Mouse (Mus musculus): ENCODE data around the gene Hhat.

Gene Hhat

GRCm38 (mm10) chr1:192770495-192771331 lies at the start of gene Hhat:
TSS of gene Hhat (minus strand) at chr1:192771223.
- DNase-seq (ENCODE audit: low spot score): peak; percentile 9

DNA sequence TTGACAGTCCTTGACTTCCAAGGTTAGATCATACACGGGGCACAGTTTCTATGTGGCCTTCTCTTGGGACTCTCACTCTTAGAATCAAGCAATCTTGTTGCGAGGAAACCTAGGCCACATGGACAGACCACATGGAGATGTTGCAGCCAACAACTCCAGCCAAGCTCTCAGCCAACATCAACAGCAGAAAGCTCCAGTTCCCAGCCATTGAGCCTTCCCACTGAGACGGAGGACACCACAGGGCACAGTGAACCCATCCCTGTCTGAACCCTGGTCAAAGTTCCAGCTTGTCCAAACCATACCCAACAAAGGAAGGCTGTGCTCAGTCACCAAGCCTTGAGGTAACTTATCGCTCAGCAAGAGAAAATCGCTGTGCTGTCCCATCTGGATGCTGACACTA lies 47.3 kb upstream of the Hhat start:
- no peak for DNase-seq (ENCODE audit: low spot score)

- no peak for DNase-seq (ENCODE audit: low spot score)
Measured at GRCm38 (mm10) chr1:192815789-192816188, 44.8 kb upstream of the Hhat start.

GRCm38 (mm10) chr1:192814700-192815099 lies 43.7 kb upstream of the Hhat start:
- no peak for DNase-seq (ENCODE audit: low spot score)

DNA sequence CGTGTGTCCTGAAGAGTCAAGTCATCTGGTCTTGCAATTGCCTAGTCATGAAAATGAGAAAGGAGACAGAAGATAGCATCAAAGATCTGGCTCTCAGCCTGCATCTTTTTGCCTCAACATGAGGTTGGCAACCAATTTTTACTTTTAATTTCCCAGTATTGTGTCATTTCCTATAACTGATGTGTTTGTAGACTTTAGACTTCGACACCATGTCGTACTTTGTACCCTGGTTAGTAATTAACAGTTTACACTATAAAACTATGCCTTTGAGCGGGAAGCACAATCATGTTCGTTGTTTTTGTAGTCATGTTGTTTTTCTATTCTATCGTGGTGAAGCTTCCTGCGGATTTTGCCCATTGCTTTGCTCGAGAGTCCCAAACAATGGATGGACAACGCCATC lies 41.7 kb upstream of the Hhat start:
- no peak for DNase-seq (ENCODE audit: low spot score)

- DNase-seq (ENCODE audit: low spot score): no peak
Measured at GRCm38 (mm10) chr1:192812290-192812689, 41.3 kb upstream of the Hhat start.

DNA sequence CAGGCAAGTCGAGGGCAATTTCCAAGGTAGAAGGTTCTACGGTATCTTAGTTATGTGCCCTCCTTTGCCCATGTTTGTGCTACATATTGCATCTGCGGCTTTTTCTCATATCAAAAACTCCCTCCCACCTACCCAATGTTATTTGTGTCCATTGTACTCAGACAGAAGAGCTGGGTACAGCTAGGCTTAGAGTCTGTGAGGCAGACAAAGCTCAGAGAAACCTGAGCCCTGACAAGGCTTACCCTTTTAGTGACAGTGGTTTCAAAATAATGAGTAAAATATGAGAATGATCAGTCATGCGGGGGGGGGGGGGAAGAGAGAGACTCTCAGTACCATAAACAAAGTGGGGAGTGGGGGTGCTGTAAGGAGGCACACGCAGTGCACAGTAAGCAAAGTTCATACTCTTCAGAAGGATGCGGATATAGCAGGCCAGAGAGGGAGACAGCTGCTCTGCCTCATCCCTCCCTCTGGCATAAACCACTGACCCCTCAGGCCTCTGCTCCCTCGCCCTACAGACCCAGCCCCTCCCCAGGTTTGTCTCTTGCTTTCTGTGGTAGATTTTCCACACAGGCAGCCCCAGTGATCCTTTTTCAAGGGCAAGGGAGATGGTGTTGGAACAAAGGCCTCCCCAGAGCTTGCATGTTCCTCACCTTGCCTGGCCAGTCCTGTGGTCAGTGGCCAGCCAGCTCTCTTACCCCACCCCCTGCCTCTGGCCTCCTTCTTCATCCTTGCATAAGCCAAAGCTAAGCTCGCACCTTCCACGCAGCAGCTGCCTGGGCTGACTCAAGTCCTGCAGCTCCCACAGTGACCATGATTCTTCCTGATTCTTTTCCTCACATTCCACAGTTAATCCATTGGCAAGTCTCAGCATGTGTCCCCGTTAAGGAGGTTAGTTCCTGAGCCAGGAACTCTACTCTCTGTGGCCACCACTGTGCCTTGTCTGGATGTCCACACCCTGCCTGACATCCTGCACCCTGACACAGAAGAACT lies 35.4 kb upstream of the Hhat start:
- no peak for DNase-seq (ENCODE audit: low spot score)

GRCm38 (mm10) chr1:192800338-192800737 lies 29.3 kb upstream of the Hhat start:
- DNase-seq (ENCODE audit: low spot score): no peak

DNA sequence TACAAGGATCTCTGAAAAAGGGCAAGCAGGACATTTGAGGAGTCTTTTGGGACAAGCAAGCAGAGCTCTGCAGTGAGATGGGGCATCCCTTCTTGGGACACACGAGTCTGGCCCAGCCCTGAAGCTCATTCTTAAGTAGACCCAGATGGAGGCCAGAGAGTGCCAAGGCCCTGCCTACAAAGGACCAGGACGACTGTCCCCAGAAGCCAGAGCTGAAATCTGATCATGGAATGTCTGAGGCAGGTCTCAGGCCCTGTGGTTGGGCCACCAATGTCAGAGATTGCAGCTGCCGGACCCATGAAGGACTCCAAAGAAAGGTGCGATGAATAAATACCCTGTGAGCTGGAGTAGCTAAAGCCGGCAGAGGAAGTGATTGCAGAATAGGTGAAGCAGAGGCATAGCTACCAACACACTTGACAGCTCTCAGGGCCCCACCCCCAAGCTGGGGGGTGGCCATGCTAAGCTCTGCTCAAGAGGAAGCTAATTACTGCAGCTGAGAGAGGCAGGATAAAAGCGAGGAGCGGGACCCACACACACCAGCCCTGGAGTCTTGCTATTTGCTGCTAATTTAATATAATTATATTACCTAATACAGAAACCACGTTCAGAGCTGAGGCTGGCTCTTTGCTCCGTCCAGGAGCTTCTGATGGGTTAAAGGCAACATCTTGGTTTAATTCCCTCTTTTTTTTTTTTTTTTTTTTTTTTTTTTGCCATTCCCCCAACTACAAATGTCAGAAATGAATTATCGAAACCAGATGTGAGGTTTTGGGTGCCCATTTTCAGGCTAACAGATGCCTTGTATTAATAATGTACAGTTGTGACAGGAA lies 28.4 kb upstream of the Hhat start:
- DNase-seq (ENCODE audit: low spot score): no peak

- DNase-seq (ENCODE audit: low spot score): no peak
Measured at GRCm38 (mm10) chr1:192798212-192799164, 27.5 kb upstream of the Hhat start.

DNA sequence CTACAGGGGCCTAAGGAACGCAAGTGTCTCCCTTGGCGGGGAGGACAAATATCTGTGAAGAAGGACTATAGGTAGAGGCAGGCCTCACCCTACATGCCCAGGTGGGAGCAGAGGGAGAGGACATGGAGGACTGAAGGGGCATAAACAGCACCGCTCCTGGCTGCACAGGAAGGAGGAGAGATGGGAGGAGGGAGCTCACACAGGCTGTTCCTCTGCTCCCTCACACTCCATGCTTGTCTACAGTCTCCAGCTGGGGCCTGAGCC lies 25.9 kb upstream of the Hhat start:
- no peak for DNase-seq (ENCODE audit: low spot score)

DNA sequence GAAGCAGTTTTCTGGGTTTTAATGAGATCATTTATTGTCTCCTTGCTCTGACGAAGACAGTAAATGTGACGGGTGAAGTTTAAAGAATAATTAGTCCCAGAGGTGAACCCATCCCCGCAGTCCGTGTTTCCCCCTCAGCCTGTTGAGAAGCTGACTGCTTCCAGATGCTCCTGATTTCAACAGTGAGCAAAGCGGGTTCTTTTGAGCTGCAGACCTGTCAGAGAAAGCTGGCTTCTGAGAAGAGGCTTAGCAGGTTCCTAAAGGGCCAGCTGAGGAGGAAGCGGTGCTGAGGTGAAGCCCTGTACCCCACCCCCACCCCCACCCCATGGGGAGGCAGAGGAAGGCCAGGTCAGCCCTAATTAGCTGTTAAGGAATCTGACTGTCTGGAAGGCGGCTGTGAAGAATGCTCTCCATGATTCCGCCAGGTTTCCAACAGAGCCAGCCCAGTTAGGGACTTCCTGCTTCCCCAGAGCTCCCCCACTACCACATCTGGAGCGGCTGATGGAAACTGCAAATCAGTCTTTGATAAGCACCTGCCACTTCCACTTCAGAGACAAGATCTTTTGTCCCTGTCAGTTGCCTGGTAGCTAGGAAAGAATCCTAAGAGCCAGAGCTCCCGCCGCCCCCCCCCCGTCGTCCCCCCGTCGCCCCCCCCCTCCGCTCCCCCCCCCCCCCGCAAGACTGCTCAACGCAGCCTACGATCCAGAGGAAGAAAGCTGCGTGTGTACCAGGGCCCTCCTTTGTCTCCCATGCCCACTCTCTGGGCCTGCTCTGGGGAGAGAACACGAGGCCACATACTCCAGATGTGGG lies 25.4 kb upstream of the Hhat start:
- DNase-seq (ENCODE audit: low spot score): no peak

GRCm38 (mm10) chr1:192794957-192795745 lies 24.1 kb upstream of the Hhat start:
- no peak for DNase-seq (ENCODE audit: low spot score)

- no peak for DNase-seq (ENCODE audit: low spot score)
Measured at GRCm38 (mm10) chr1:192791897-192792361, 20.9 kb upstream of the Hhat start.

DNA sequence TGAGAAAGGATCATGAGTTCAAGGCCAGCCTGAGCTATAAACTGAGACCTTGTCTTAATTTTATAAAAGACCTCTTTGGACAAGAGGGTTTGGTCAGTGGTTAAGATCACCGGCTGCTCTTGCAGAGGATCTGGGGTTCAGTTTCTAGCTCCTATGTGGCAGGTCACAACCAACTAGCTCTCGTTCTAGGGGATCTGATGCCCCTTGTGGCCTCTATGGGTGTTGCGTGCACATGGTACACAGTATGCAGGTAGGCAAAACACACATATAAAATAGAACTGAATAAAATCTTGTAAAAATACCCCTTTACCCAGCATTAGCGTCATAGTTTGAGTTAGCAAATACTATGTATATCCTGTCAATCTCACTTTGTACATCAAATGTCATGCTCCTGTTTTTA lies 19.4 kb upstream of the Hhat start:
- DNase-seq (ENCODE audit: low spot score): no peak

DNA sequence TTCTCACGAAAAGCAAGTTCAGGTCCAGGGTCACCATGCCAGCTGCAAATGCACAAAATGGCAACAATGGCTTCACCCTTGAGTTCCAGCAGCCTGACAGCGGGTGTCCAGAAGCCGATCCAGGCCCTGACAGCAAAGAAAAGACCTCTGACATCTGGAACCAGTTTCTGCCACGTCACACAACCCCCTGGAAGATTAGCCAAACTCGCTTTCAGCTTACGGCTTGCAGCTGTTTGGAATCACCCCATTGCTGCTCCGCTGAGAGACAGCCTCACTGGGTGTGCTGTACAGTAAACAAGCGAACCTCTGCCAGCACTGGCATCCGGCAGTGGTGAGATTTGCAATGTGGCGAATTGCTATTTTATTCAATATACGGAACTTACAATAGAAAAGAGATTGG lies 18.8 kb upstream of the Hhat start:
- no peak for DNase-seq (ENCODE audit: low spot score)

DNA sequence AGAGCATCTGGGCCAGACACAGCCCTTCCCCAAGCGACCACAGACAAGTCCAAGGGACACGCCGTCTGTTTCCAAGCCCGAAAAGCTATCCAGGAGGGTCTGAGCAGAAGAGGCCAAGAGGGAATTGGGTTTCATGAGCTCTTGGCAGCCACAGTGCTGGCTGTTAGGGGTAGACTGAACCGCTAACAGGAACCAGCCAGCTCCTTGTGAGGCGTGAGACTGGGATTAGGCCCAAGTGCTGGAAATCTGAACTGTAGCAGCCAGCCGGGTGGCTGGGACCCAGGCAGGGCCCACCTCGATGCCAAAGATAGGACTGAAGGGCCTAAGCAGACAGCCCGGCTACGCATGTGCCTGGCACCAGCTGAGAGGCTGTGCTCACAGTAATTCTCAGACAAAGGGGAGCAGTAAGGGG lies 18.1 kb upstream of the Hhat start:
- DNase-seq (ENCODE audit: low spot score): no peak

- DNase-seq (ENCODE audit: low spot score): no peak
Measured at GRCm38 (mm10) chr1:192786194-192786593, 15.2 kb upstream of the Hhat start.
